Mouse (Mus musculus) embryonic facial prominence, embryonic 15.5 days (tissue): ENCODE measurements around the gene Ggt5. TPM values are rescaled to one million over a fixed set of nuclear protein-coding genes. Genes with fewer than 3 reads are reported as not detected.

Experiments used
- ATAC-seq: fragments of 200-750 bp; cut with Nextera tagmentation; 2 replicates; pipeline ENCODE4 v1.8.0; 2017; ENCODE audit warnings: low read depth, moderate TSS enrichment; ENCODE audit not compliant: insufficient number of reproducible peaks, low FRiP score, low TSS enrichment
- H3K27ac ChIP-seq: fragments of 300-500 bp; sonication (generic); replicated peaks from 2 replicates; pipeline ENCODE4 v1.5.1; 2015; ENCODE audit warnings: mild to moderate bottlenecking, inconsistent platforms
- H3K27me3 ChIP-seq: fragments of 300-500 bp; sonication (generic); 2 replicates; pipeline ENCODE4 v1.6.1; 2015; ENCODE audit warnings: inconsistent platforms
- H3K36me3 ChIP-seq: fragments of 300-500 bp; sonication (generic); 2 replicates; pipeline ENCODE4 v1.6.1; 2015; ENCODE audit warnings: mild to moderate bottlenecking, inconsistent platforms
- H3K4me1 ChIP-seq: fragments of 300-500 bp; sonication (generic); 2 replicates; pipeline ENCODE4 v1.6.1; 2015; ENCODE audit warnings: inconsistent platforms
- H3K4me2 ChIP-seq: fragments of 300-500 bp; sonication (generic); replicated peaks from 2 replicates; pipeline ENCODE4 v1.6.1; 2015; ENCODE audit warnings: mild to moderate bottlenecking, inconsistent platforms
- H3K4me3 ChIP-seq: fragments of 300-500 bp; sonication (generic); replicated peaks from 2 replicates; pipeline ENCODE4 v1.5.1; 2015; ENCODE audit warnings: mild to moderate bottlenecking, inconsistent platforms
- H3K9ac ChIP-seq: fragments of 300-500 bp; sonication (generic); 2 replicates; pipeline ENCODE4 v1.6.1; 2015; ENCODE audit warnings: inconsistent platforms
- H3K9me3 ChIP-seq: fragments of 300-500 bp; sonication (generic); replicated peaks from 2 replicates; pipeline ENCODE4 v1.6.1; 2016; ENCODE audit warnings: inconsistent platforms
- WGBS: fragments of 180-500 bp; shearing (Covaris S2); methylation state at CpG from one replicate; pipeline ENCODE4 v1.1.7; 2015; 5-methylcytosine and 5-hydroxymethylcytosine counted together
- polyA plus RNA-seq: library from polyadenylated mRNA; unstranded; fragments of >200 nt; fragmentation: Nextera tagmentation; extraction: Ambion mirVana; gene quantifications from 2 replicates; pipeline ENCODE4 v1.2.1, GENCODE M21; 2015

The Ggt5 gene
- polyA plus RNA-seq, 1 experiment from 2014 or later, result 3.2 TPM

GRCm38 (mm10) chr10:75568441-75568840, 20.7 kb upstream of the Ggt5 start:
- H3K4me3 ChIP-seq, result no peak overlapping the region
- no peak for ATAC-seq

GRCm38 (mm10) chr10:75568851-75569250, 20.3 kb upstream of the Ggt5 start:
- Histone ChIP-seq H3K9ac (no peak overlapping the region), H3K27ac (no peak overlapping the region), H3K4me3 (no peak overlapping the region), H3K27me3 (no peaks in the 10 kb centered on the region), H3K9me3 (no peaks in the 10 kb centered on the region), H3K36me3 (no peaks in the 10 kb centered on the region), H3K4me1 (0 out of 2 replicates have a peak, but pooled peaks cover 4% of the 10 kb centered on the region), H3K4me2 (no peak overlapping the region)
- ATAC-seq, result no peak
- WGBS, result 17% methylated on average over 4 of the region's 4 CpGs

More at GRCm38 (mm10) chr10:75568441-75568840, 20.7 kb upstream of the Ggt5 start:
- Histone ChIP-seq H3K9ac (no peak overlapping the region), H3K9me3 (no peaks in the 10 kb centered on the region), H3K27ac (no peak overlapping the region), H3K27me3 (no peaks in the 10 kb centered on the region), H3K4me1 (0 out of 2 replicates have a peak, but pooled peaks cover 4% of the 10 kb centered on the region), H3K36me3 (no peaks in the 10 kb centered on the region), H3K4me2 (no peak overlapping the region)
- 9% methylated on average over 11 of the region's 11 CpGs for WGBS

- H3K4me2 ChIP-seq, result no peak overlapping the region
- no peak overlapping the region for H3K27ac ChIP-seq
- no peak overlapping the region for H3K4me3 ChIP-seq
- H3K9ac ChIP-seq, result no peak overlapping the region
- H3K36me3 ChIP-seq, result no peaks in the 10 kb centered on the region
- no peaks in the 10 kb centered on the region for H3K9me3 ChIP-seq
- WGBS, result 31% methylated on average over 10 of the region's 10 CpGs
- H3K4me1 ChIP-seq, result 0 out of 2 replicates have a peak, but pooled peaks cover 4% of the 10 kb centered on the region
- no peaks in the 10 kb centered on the region for H3K27me3 ChIP-seq
- ATAC-seq, result no peak
Observed at GRCm38 (mm10) chr10:75570981-75571657, 18.0 kb upstream of the Ggt5 start.

GRCm38 (mm10) chr10:75571937-75572336, 17.2 kb upstream of the Ggt5 start:
- Histone ChIP-seq H3K9ac (no peak overlapping the region), H3K27ac (no peak overlapping the region), H3K9me3 (no peaks in the 10 kb centered on the region), H3K36me3 (no peaks in the 10 kb centered on the region), H3K4me3 (no peak overlapping the region), H3K4me1 (0 out of 2 replicates have a peak, but pooled peaks cover 4% of the 10 kb centered on the region), H3K27me3 (no peaks in the 10 kb centered on the region), H3K4me2 (no peak overlapping the region)
- 40% methylated on average over 9 of the region's 9 CpGs for WGBS
- ATAC-seq, result no peak

GRCm38 (mm10) chr10:75573181-75573580, 16.0 kb upstream of the Ggt5 start:
- Histone ChIP-seq H3K27me3 (no peaks in the 10 kb centered on the region), H3K9me3 (no peaks in the 10 kb centered on the region), H3K9ac (no peak overlapping the region), H3K4me3 (no peak overlapping the region), H3K4me1 (0 out of 2 replicates have a peak, but pooled peaks cover 4% of the 10 kb centered on the region), H3K27ac (no peak overlapping the region), H3K4me2 (no peak overlapping the region), H3K36me3 (no peaks in the 10 kb centered on the region)
- ATAC-seq, result no peak
- 71% methylated on average over 10 of the region's 10 CpGs for WGBS

GRCm38 (mm10) chr10:75573965-75574364, 15.2 kb upstream of the Ggt5 start:
- H3K9me3 ChIP-seq, result no peaks in the 10 kb centered on the region
- no peak overlapping the region for H3K4me3 ChIP-seq
- H3K27ac ChIP-seq, result no peak overlapping the region
- H3K9ac ChIP-seq, result no peak overlapping the region
- no peaks in the 10 kb centered on the region for H3K36me3 ChIP-seq
- ATAC-seq, result no peak
- H3K4me2 ChIP-seq, result no peak overlapping the region
- 87% methylated on average over 9 of the region's 9 CpGs for WGBS
- H3K4me1 ChIP-seq, result 0 out of 2 replicates have a peak, but pooled peaks cover 4% of the 10 kb centered on the region
- no peaks in the 10 kb centered on the region for H3K27me3 ChIP-seq

- 86% methylated on average over 6 of the region's 6 CpGs for WGBS
- no peak for ATAC-seq
- no peaks in the 10 kb centered on the region for H3K9me3 ChIP-seq
- H3K4me1 ChIP-seq, result no peaks in the 10 kb centered on the region
- no peak overlapping the region for H3K4me3 ChIP-seq
- H3K27ac ChIP-seq, result no peak overlapping the region
- H3K4me2 ChIP-seq, result no peak overlapping the region
- H3K9ac ChIP-seq, result no peak overlapping the region
- no peaks in the 10 kb centered on the region for H3K27me3 ChIP-seq
- no peaks in the 10 kb centered on the region for H3K36me3 ChIP-seq
Observed at GRCm38 (mm10) chr10:75579129-75579528, 10.0 kb upstream of the Ggt5 start.

- Histone ChIP-seq H3K4me3 (no peak overlapping the region; the same call in 1 of the 2 replicates), H3K27me3 (no peaks in the 10 kb centered on the region; the same call in 1 of the 2 replicates), H3K27ac (no peak overlapping the region), H3K9ac (no peak overlapping the region), H3K36me3 (no peaks in the 10 kb centered on the region), H3K9me3 (no peaks in the 10 kb centered on the region), H3K4me1 (peaks cover 17% of the 10 kb centered on the region), H3K4me2 (peak overlapping the region; percentile 36)
- ATAC-seq, result peak; percentile 44; the same call in 1 of the 2 replicates
- WGBS, result 13% methylated on average over 20 of the region's 20 CpGs
Observed at GRCm38 (mm10) chr10:75585876-75586552, 3.1 kb upstream of the Ggt5 start.

- 74% methylated on average over 1 of the region's 1 CpGs for WGBS
- H3K27ac ChIP-seq, result no peak overlapping the region
- H3K27me3 ChIP-seq, result no peaks in the 10 kb centered on the region; the same call in 1 of the 2 replicates
- no peak overlapping the region for H3K4me2 ChIP-seq
- ATAC-seq, result no peak
- no peak overlapping the region for H3K9ac ChIP-seq
- no peaks in the 10 kb centered on the region for H3K9me3 ChIP-seq
- no peak overlapping the region for H3K4me3 ChIP-seq
- H3K4me1 ChIP-seq, result peaks cover 17% of the 10 kb centered on the region
- no peaks in the 10 kb centered on the region for H3K36me3 ChIP-seq
Observed at GRCm38 (mm10) chr10:75586553-75586879, 2.6 kb upstream of the Ggt5 start.

- ATAC-seq, result no peak
- H3K9me3 ChIP-seq, result no peaks in the 10 kb centered on the region
Observed at GRCm38 (mm10) chr10:75587781-75588180, 1.4 kb upstream of the Ggt5 start.

GRCm38 (mm10) chr10:75588336-75588735, 804 bp upstream of the Ggt5 start:
- no peak overlapping the region for H3K27ac ChIP-seq
- no peaks in the 10 kb centered on the region for H3K36me3 ChIP-seq
- no peak overlapping the region for H3K4me2 ChIP-seq
- ATAC-seq, result no peak
- H3K4me1 ChIP-seq, result peaks cover 24% of the 10 kb centered on the region
- 65% methylated on average over 5 of the region's 5 CpGs for WGBS
- no peak overlapping the region for H3K4me3 ChIP-seq
- H3K27me3 ChIP-seq, result no peaks in the 10 kb centered on the region; the same call in 1 of the 2 replicates
- no peak overlapping the region for H3K9ac ChIP-seq
- H3K9me3 ChIP-seq, result no peaks in the 10 kb centered on the region

More at GRCm38 (mm10) chr10:75587781-75588180, 1.4 kb upstream of the Ggt5 start:
- WGBS, result 88% methylated on average over 4 of the region's 4 CpGs
- no peaks in the 10 kb centered on the region; the same call in 1 of the 2 replicates for H3K27me3 ChIP-seq
- no peak overlapping the region for H3K4me2 ChIP-seq
- H3K9ac ChIP-seq, result no peak overlapping the region
- H3K4me3 ChIP-seq, result no peak overlapping the region
- no peaks in the 10 kb centered on the region for H3K36me3 ChIP-seq
- H3K27ac ChIP-seq, result no peak overlapping the region
- H3K4me1 ChIP-seq, result peaks cover 24% of the 10 kb centered on the region
